Mouse (Mus musculus) ES-E14 (cell line): ENCODE results near the gene 1700012B09Rik. TPM values are rescaled to one million over a fixed set of nuclear protein-coding genes. Genes with fewer than 3 reads are reported as not detected.
A peak's percentile ranks its signal among the peaks of the same experiment; 100 is the strongest.

Experiments
- DNase-seq: peaks from one replicate; pipeline ENCODE4 v3.0.0-alpha.2; 2013; ENCODE audit warnings: low read depth, low spot score
- H3K27ac ChIP-seq: 2 replicates; pipeline ENCODE4 v1.5.1; 2012; ENCODE audit warnings: low read depth, mild to moderate bottlenecking, low read length, moderate library complexity, mixed read lengths; ENCODE audit not compliant: poor library complexity, insufficient read depth, severe bottlenecking
- H3K36me3 ChIP-seq: 2 replicates; pipeline ENCODE4 v1.6.1; 2012; ENCODE audit warnings: mild to moderate bottlenecking, low read length, moderate library complexity, mixed read lengths; ENCODE audit not compliant: control insufficient read depth, poor library complexity, insufficient read depth, severe bottlenecking
- H3K4me1 ChIP-seq, 2 experiments: fragments of 150-350 bp in 1 of 2; sonication (generic) in 1 of 2; 2 replicates each; pipeline ENCODE4 v1.6.1; 2012; ENCODE audit warnings: low read length in 2 of 2, mild to moderate bottlenecking in 1 of 2, mixed read lengths in 1 of 2; ENCODE audit not compliant: control insufficient read depth in 2 of 2, insufficient read depth in 2 of 2, poor library complexity in 1 of 2
- H3K4me3 ChIP-seq, 2 experiments: fragments of 150-350 bp in 1 of 2; sonication (generic) in 1 of 2; 2 replicates each; pipeline ENCODE4 v1.5.1; 2012; ENCODE audit warnings: low read length in 2 of 2, low read depth in 1 of 2, mild to moderate bottlenecking in 1 of 2, mixed read lengths in 1 of 2; ENCODE audit not compliant: insufficient read depth in 1 of 2, poor library complexity in 1 of 2, severe bottlenecking in 1 of 2
- H3K9ac ChIP-seq: 2 replicates; pipeline ENCODE4 v1.6.1; 2012; ENCODE audit warnings: low read depth, mild to moderate bottlenecking, low read length, mixed read lengths; ENCODE audit not compliant: poor library complexity, insufficient read depth, severe bottlenecking
- H3K9me3 ChIP-seq: fragments of 150-350 bp; sonication (generic); 2 replicates; pipeline ENCODE4 v1.6.1; 2012; ENCODE audit warnings: low read depth, mild to moderate bottlenecking, low read length; ENCODE audit not compliant: control insufficient read depth, insufficient read depth
- CHD2 ChIP-seq: IDR thresholded peaks from 2 replicates; pipeline ENCODE4 v1.6.1; 2014; ENCODE audit warnings: mild to moderate bottlenecking, low read depth, low read length, inconsistent platforms
- HCFC1 ChIP-seq: IDR thresholded peaks from 2 replicates; pipeline ENCODE4 v1.6.1; 2012; ENCODE audit warnings: low read length, inconsistent platforms, borderline replicate concordance; ENCODE audit not compliant: insufficient read depth
- MAFK ChIP-seq: IDR thresholded peaks from 2 replicates; pipeline ENCODE4 v1.6.1; 2014; ENCODE audit warnings: mild to moderate bottlenecking, low read depth, low read length, inconsistent platforms; ENCODE audit not compliant: insufficient read depth
- ZC3H11A ChIP-seq: IDR thresholded peaks from 2 replicates; pipeline ENCODE4 v1.6.1; 2012; ENCODE audit warnings: low read depth, mild to moderate bottlenecking, inconsistent platforms, low read length, borderline replicate concordance
- ZNF384 ChIP-seq: IDR thresholded peaks from 2 replicates; pipeline ENCODE4 v1.6.1; 2012; ENCODE audit warnings: low read depth, low read length, inconsistent platforms
- in situ Hi-C, 2 experiments: fragments of 600-800 bp; cut with MboI; formaldehyde crosslinking; loops; one replicate each; pipeline ENCODE4 v1.15.1; 2025; ENCODE audit warnings: low sequenced_read_pairs in 2 of 2, inconsistent platforms in 1 of 2; ENCODE audit not compliant: unreplicated experiment in 2 of 2
- total RNA-seq: library from RNA; depleted of rRNA; stranded (reverse); fragments of 300-350 nt; gene quantifications from 2 replicates; pipeline ENCODE4 v1.2.3, GENCODE M21; 2012

1700012B09Rik gene
- total RNA-seq, 1 experiment = not detected

DNA sequence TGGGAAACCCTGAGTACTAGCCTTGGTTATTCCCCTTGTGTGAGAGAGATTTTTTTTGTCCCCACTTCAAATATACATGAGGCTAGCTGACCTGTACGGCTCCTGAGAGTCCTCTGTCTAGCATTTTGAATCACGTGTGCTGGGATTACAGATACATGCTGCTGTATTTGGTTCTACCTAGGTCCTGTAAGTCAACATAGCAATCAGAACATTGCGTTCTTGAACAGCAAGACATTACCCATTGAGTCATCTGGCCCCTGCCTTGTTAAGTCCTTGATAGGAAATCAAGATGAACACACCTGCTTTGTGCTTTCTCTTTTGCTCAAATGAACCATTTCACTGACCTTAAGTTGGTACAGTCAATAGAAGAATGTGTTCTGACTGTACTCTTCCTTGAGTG, 16.4 kb downstream of the 1700012B09Rik start:
- H3K9ac ChIP-seq = no peak overlapping the region
- no peak for DNase-seq
- H3K36me3 ChIP-seq = no peaks in the 10 kb centered on the region
- no peak for TF ChIP-seq CHD2
- no peak for TF ChIP-seq MAFK
- no peak for TF ChIP-seq ZC3H11A
- no peak for TF ChIP-seq ZNF384
- TF ChIP-seq HCFC1 = no peak
- H3K4me3 ChIP-seq = no peak overlapping the region
- in situ Hi-C loops = no loop called here
- no peaks in the 10 kb centered on the region for H3K9me3 ChIP-seq
- H3K27ac ChIP-seq = no peak overlapping the region
- peaks cover 0 to 7% of the 10 kb centered on the region in 2 experiments; a peak in 1 of 4 replicates for H3K4me1 ChIP-seq

- in situ Hi-C loops = no loop called here
- Histone ChIP-seq H3K4me1 (peaks cover 0 to 7% of the 10 kb centered on the region in 2 experiments; a peak in 1 of 4 replicates), H3K9me3 (no peaks in the 10 kb centered on the region), H3K27ac (no peak overlapping the region), H3K4me3 (no peak overlapping the region), H3K36me3 (no peaks in the 10 kb centered on the region), H3K9ac (no peak overlapping the region)
- TF ChIP-seq CHD2 (no peak), MAFK (no peak), ZC3H11A (no peak), ZNF384 (no peak), HCFC1 (no peak)
- no peak for DNase-seq
These were observed 16.9 kb downstream of the 1700012B09Rik start for GRCm38 (mm10) chr9:14753947-14754346.

GRCm38 (mm10) chr9:14752001-14752522, 18.8 kb downstream of the 1700012B09Rik start, which contains the start of gene Fut4:
Fut4 (minus strand) TSS chr9:14752393.
- peak within 1 kb of the TSS; percentile 4; the same call in 1 of the 2 replicates for H3K9ac ChIP-seq
- no peaks in the 10 kb centered on the region for H3K9me3 ChIP-seq
- in situ Hi-C loops = no loop called here
- H3K36me3 ChIP-seq = no peaks in the 10 kb centered on the region
- no peak within 1 kb of the TSS for H3K27ac ChIP-seq
- peaks cover 0 to 7% of the 10 kb centered on the region in 2 experiments; a peak in 1 of 4 replicates for H3K4me1 ChIP-seq
- peak within 1 kb of the TSS; percentile 52 to 67 for H3K4me3 ChIP-seq
- no peak for DNase-seq
- TF ChIP-seq ZC3H11A (no peak), CHD2 (no peak), MAFK (no peak), ZNF384 (no peak), HCFC1 (no peak)

- Histone ChIP-seq H3K9ac (peak overlapping the region; percentile 4; the same call in 1 of the 2 replicates), H3K4me1 (peaks cover 0 to 7% of the 10 kb centered on the region in 2 experiments; a peak in 1 of 4 replicates), H3K27ac (no peak overlapping the region), H3K9me3 (no peaks in the 10 kb centered on the region), H3K36me3 (no peaks in the 10 kb centered on the region), H3K4me3 (peak overlapping the region; percentile 52 to 67)
- TF ChIP-seq CHD2 = no peak
- no peak for DNase-seq
- in situ Hi-C loops = no loop called here
These were observed 19.3 kb downstream of the 1700012B09Rik start for GRCm38 (mm10) chr9:14751503-14752000.
